Mouse (Mus musculus): ENCODE measurements around the gene Aldh5a1.
"Not testable (repeated sequence)": the region's sequence is repeated elsewhere in the genome, so short reads cannot be mapped to it uniquely, and the experiment has no call there.

Aldh5a1 gene

DNA sequence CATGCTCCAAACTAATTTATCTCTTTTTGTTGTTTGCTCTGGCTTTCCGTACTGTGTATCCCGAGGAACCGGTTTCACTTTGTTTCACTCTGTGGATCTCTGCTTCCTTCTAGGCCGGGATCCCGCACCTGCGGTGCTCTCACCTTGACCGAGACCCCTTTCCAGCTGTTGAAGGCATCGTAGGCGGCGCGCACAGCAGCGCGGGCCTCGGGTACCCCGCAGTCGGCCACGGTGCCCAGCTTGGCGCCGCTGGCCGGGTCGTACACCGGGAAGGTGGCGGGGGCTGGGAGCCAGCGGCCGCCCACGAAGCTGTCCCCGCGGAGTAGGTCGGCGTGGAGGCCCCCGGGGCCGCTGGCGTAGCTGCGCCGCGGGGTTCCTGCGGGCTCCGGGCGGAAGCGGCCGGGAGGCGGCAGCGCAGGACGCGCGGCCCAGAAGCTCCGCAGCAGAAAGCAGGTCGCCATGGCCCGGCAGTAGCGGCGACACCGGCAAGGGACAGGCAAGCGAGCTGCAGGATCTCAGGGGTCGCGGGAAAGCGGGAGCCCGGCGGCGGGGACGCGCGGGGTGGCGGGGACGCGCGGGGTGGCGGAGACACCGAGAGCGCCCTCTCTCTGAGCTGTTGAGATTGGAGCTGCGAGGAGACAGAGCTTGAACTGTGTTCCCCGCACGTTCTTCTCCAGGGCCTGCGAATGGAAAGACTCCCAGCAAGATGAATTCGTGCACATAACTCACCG is at the start of gene Aldh5a1:
TSS of gene Aldh5a1 (minus strand) at position 554 of the 731 bp plus-strand sequence.
- peak; percentile 14 to 17 for DNase-seq (ENCODE audit: low spot score in 2 of 2)

DNA sequence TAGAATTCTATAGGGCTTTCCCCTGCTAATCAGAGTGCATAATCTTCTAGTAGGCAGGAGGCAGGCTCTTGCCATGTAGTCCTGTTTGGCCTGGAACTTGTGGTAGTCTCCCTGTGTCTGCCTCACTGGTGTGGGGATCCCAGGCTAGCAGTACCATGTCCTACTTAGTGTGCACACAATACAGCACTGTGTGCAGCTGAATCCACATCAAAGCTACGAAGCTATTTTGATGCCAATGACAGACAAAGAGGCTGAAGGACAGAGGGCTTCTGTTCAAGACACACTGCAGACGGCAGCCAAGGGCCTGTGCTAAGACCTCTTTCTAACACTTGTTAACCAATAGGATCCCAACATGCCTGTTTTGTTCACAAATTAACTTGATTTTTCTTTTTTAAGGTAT is 48.0 kb upstream of the Aldh5a1 start:
- no peak for DNase-seq (ENCODE audit: low spot score in 2 of 2)

DNA sequence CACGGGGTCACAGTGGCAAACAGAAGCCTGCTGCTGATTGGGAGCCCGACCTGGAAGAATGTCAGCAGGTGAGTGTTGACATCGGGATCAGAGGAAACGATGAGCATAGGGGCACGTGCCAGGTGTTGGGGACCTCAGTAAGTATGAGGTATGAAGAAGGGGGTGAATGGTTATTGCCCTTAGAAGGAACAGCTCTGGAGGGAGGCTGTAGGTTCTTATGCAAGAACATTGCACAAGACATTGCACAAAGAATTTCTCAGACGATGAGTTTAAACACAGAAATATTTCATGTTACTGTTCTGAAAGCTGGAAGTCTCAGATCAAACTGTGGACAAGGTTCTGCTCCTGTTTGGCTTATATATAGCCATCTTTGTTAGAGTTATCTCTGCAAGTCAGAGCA is 43.6 kb upstream of the Aldh5a1 start:
- DNase-seq (ENCODE audit: low spot score in 2 of 2) = no peak

DNA sequence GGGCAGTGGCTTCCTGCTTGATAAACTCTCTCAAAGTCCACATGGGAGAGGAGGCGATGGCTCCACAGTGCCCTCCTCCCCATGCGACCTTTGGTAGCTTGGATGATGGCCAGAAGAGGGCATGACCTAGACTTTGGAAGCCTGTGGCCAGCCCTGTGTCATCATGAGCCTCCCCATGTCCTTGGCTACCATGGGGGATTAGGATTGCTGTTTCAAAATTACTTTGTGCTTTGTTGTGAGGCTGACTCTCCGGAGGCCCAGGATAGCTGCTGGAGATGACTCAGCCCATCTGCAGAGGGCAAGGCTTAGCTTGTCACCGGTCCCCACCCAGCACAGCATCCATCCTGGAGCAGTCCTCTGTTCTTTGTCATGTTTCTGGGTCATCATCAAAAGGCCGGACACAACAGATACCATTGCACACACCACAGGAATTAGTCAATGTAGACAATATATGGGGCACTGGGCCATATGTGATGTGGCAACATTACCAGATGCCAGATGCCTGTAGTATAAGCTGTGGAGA is 40.4 kb upstream of the Aldh5a1 start:
- no peak for DNase-seq (ENCODE audit: low spot score in 2 of 2)

DNA sequence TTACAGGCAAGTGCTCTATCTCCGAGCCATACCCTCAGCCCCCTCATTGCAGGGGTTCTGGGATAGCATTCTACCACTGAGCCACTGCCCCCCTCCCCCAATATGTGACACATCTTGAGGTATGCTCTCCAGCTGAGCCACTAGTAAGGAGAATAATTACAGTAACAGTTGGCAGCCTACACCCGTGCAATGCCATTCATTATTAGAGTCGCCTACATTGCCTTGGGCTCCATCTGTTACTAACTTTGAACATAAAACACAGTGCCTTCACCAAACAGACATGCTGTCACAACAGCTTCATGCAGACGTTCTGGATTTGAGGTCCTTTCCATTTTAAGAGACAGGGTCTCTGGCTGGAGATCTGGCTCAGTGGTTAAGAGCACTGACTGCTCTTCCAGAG is 38.9 kb upstream of the Aldh5a1 start:
- no peak for DNase-seq (ENCODE audit: low spot score in 2 of 2)

DNA sequence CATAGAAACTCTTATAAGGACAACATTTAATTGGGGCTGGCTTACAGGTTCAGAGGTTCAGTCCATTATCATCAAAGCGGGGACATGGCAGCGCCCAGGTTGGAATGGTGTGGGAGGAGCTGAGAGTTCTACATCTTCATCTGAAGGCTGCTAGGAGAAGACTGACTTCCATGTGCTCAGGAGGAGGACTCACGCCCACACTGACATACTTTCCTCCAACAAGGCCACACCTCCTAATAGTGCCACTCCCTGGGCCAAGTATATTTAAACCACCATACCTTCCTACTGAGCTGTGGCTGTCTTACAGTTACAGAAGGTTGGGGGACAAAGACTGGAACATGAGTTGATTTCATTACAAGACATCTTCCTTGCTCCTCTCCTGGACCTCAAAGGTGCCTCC is 34.3 kb upstream of the Aldh5a1 start:
- not testable (repeated sequence) for DNase-seq (ENCODE audit: low spot score in 2 of 2)

DNA sequence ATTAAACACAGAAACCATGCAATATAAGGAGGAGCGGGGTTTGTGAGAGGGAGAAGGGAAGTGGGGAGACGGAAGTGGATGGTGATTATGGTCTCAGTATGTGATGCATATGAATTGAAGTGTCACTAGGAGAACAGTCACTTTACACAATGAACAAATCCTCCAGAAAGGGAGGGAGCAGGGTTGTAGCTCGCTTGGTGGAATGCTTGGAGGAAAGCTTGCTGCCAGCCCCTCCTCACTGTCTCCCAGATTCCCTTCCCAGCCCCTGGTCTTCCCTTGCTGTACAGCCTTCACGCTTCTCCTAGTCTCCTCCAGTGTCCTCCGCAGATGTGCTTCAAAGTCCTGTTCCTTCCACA is 28.4 kb upstream of the Aldh5a1 start:
- no peak for DNase-seq (ENCODE audit: low spot score in 2 of 2)

DNA sequence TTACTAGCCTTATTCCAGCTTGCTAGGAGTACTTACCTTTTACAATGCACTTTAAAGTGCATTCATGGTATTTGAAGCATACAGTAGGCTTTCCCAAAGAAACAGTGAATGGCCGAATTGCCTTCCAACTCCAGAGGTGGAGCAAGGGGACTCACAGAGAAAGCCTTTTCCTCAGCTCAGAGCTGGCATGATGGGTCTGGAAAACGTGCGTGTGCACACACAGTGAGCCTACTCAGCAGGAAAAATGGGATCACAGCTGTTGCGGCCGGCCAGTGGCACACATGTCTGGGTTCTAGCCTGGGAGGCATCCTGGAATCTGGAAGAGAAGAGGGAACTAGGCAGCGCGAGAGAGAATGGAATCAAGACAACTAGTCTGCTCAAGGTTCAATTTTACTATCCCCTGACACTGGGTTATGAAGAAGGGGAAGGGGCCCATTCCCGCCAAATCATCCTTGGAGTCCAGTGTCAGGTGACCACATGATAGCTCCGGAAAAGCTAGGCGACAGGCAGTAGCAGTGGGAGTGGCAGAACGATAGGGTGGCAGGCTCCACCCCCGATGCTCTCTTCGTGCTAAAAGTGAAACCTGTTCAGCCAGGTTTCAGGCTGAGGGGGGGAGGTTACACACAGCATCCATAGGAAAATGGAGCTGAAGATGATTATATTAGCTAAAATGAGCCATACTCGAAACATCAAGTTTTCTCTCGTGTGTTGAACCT is 27.8 kb upstream of the Aldh5a1 start:
- DNase-seq (ENCODE audit: low spot score in 2 of 2) = peak in 1 of 2 experiments; percentile 8

DNA sequence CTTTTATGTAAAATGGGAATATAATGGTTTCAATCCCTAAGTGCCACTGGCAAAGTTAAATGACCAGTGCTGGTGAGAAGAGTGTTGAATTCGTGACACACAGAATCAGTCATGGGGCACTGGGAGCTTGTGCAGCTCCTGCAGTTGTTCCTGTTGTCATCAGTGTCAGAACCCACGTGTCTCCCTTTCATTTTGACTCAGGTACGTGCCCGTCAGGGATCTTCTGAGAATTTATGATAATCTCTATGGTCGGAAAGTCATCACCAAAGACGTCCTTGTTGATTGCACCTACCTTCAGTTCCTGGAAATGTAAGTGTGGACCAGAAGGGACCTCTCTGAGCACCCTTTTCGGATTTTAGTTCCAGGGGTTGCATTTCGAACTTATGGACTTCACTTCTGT is 24.7 kb upstream of the Aldh5a1 start:
- no peak for DNase-seq (ENCODE audit: low spot score in 2 of 2)

DNA sequence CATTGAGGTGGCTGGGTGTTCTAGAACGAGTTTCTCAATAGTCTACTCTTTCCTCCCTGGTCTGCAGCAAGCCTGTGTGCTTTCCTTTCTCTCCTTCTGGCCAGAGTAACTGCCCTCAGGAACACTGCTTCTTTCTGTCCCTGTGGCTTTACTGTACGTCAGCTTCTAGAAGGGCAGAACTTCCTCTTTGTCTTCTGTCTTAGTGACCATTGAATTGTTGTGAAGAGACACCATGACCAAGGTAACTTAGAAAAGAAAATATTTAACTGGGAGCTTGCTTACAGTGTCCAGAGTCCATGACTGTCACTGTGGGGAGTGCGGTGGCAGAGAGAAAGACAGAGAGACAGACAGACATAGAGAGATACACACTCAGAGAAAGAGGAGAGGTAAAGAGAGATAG is 22.6 kb upstream of the Aldh5a1 start:
- DNase-seq (ENCODE audit: low spot score in 2 of 2) = no peak

DNA sequence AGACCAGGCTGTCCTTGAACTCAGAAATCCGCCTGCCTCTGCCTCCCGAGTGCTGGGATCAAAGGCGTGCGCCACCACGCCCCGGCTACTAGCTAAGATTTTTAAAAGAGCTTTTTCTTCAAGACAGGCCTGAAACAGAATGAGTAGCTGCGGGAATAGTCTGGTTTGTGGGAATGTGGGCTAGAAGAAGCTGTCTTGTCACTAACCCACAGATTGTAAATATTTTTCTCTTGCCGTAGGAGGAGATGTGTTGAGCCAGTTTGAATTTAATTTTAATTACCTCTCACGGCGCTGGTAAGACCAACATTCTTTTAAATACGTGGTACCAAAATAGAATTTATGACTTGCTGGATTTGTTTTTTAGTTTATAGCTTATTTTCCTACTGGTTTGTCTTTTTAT is 21.2 kb upstream of the Aldh5a1 start:
- no peak for DNase-seq (ENCODE audit: low spot score in 2 of 2)

DNA sequence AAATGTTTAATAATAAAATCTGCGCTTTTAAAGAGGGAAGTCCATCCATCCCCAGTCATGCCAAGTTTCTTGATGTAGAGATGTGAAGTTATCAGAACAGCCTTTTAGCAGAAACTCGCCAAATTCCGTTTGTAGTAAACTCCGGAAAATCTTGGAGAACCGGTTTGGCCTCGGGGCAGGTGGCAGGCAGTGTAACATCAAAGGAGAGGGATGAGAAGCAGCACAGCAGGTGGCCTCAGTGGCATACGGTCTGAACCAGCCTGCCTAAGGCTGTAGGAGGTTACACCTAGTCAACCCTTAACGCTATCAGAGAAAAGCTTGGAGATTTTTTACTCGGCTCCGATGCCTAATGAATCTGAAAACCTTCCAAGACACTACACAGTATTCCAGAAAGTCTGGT is 18.0 kb upstream of the Aldh5a1 start:
- DNase-seq (ENCODE audit: low spot score in 2 of 2) = no peak

DNA sequence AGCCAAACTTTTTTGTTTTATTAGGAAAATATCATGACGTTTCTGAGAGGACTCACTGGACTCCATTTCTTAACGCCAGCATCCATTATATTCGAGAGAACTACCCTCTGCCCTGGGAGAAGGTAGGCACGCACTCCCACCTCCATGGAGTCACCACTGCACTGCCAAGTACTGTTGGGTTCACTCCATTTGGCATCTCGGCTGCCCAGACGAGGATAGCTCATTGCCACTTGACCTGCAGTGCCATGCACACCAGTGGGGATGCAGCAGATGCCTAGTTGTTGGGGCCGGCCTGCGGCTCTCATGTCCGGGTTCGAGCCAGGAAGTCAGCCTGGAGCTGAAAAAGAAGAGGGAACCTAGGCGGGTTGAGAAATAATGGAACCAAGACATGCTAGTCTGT is 17.6 kb upstream of the Aldh5a1 start:
- no peak for DNase-seq (ENCODE audit: low spot score in 2 of 2)

DNA sequence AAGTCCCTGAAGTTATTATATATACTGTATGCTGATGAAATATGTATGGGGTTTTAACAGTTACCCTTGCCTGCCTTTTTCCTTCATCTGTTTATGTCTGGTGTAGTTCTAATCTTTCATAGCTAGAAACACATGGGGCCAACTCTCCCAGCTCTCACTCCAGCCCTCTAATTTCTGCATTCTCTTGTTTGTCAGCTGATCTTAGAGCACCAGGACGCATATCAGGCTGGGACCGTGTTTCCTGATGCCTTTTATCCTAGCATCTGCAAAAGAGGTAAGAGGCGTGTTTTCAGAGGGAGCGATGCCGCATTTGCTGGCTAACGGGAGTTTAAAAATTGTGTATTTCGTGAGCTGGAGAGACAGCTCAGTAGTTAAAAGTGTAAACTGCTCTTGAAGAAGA is 15.2 kb upstream of the Aldh5a1 start:
- no peak for DNase-seq (ENCODE audit: low spot score in 2 of 2)

DNA sequence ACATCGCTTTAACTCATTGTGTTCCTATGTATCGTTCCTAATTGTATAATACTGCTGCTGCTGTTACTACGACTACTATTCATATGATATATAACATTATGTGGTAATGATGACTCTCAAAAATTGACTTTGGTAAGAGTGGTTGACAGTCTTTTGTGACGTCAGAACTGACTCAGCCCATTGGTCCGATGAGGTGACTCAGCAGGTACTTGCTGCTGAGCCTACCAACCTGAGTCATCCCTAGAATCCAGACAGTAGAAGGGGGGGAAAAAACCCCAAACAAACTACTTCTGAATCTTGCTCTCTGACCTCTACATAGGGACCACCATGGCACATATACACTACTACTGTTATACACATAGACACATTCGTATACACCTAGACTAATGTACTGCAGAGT is 11.4 kb upstream of the Aldh5a1 start:
- DNase-seq (ENCODE audit: low spot score in 2 of 2) = no peak

DNA sequence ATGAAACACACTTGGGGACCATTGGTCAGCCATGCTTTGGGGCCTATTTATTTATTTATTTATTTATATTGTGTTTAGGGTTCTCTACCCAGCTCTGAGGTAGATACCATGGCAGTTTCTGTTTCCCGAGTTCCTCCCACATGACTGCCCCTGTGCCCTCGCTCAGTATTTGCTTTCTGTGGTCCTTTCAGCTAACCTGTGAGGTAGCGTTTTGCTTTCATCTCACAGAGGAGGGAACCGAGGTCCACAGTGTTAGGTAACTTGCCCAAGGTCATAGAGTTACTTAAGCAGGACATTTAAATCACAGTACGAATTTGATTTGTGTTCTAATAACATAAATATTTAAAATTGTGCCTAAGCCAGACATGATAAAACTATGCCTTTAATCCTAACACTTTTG is 9.7 kb upstream of the Aldh5a1 start:
- DNase-seq (ENCODE audit: low spot score in 2 of 2) = no peak

DNA sequence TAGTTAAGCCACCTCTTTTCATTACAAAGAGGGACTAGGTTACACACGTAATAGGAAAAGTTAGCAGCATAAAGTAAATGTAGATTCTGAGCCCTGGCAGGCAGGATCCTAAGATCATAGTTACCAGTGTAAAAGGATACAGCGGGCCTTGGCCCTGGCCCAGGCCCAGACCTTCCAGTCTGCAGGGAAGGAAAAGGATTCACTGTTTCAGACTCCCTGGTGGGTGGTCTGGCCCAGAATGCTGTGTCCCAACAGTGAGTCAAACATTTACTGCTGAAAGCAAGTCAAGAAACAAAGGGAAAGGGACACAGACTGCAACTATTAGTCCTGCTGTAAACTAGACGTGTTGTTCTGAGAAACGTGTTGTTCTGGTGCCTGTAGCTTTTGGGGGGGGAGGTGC is 8.1 kb upstream of the Aldh5a1 start:
- no peak for DNase-seq (ENCODE audit: low spot score in 2 of 2)

DNA sequence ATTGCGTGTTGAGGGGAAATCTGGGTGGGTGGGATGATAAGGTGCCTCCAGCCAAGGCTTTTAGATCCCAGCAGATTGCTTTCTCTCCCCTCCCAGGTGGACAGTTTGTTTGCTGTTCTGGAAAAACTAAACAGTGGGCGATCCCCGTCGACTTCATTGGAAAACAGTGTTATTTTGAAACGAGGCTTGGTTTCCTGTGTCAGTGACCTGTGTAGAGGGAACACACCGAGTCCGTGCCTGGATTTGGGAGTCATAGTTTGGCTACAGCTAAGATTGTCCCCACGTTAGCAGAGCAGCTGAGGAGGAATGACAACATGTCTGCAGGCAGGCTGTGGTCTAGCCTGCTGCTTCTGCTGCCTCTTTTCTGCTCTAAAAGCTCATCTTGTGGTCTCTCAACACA is 5.8 kb upstream of the Aldh5a1 start:
- no peak for DNase-seq (ENCODE audit: low spot score in 2 of 2)

DNA sequence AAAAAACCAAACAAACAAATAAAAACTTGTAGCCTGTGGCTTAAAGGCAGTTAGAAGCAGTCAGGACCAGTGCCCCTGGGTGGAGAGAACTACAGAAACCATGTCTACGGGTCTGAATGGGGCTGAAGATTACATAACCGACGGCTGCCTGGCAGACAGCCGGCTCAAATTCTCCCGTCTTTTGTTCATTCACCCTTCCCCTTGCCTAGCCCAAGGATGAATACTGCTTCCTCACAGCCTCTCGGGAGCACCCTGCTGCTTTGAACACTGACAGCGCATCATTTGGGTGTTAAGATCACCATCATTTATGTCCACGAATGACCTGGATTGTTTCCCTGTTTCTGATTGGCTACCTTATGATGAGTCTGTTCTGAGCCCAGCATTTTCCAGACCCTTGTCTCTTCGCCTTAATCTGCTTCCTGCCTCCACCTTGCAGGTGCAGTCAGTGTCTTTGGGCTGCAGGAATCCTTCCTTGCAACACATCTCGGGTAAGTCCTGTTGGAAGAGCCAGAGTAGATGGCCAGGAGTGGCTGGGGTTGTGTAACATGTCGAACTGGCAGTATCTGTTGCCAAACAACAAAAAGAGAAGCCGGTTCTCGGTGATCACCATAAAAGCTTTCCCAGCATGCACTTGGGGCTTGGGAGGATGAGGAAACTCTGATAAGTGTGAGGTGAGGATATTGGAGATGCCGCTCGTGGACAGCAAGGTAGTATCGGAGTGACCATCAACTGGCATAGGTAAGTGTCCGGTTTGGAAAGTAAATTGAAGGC is 5.2 kb upstream of the Aldh5a1 start, which contains the start of gene Gpld1:
TSS of gene Gpld1 (plus strand) at position 641 of the 771 bp plus-strand sequence.
- no peak for DNase-seq (ENCODE audit: low spot score in 2 of 2)

DNA sequence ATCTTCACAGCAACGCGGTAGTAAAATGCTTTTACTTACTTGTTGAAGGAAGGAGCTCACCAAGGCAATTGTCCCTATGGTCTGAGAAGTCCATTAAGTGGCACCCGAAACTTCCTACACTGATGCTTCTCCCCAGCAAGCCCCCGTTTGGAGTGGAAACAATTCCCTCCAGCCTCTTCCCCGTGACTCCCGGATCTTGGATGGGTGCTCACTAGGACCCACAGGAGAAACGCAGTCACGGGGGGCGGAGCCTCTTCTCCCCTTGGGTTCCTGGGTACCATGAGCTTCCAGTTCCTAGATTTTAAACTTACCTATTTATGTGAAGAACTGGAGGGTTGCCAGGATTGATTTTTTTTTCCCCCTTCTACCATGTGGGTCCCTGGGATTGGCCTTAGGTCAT is 2.0 kb upstream of the Aldh5a1 start:
- DNase-seq (ENCODE audit: low spot score in 2 of 2) = no peak

DNA sequence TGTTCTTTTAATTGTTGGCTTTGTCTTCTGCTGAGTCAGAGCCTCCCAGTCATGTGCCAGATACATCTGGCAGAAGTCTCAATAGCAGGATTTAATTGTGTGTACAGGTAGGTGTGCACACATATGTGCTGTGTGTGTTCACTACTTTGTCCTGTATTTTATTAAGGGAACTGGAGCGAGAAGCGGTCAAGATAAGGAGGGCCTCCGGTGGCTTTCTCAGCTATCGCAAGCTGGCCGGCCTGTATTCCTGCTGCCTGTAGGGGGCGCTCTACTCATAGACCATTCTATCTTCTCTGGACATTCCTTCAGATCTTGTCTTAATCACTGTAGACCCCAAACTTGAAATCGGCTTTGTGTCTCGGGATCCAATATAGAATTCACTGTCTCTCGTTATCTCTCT is 1.2 kb upstream of the Aldh5a1 start:
- peak; percentile 27 to 37 for DNase-seq (ENCODE audit: low spot score in 2 of 2)

DNA sequence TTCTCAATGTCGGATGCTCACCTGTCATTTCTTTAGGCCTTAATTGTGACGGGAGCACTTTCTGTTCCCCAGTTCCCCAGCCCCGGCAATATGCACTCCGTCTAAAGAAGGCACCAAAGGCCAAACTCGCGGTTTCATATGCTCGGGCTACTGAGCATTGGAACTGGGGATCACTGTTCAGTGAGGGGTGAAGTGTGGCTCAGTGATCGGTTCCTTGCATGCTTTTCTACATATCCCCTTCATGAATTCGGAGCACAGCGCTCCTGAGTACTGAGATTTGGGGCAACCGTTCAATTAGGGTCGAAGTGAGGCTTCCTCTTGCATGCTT is 342 bp upstream of the Aldh5a1 start:
- DNase-seq (ENCODE audit: low spot score in 2 of 2) = no peak

DNA sequence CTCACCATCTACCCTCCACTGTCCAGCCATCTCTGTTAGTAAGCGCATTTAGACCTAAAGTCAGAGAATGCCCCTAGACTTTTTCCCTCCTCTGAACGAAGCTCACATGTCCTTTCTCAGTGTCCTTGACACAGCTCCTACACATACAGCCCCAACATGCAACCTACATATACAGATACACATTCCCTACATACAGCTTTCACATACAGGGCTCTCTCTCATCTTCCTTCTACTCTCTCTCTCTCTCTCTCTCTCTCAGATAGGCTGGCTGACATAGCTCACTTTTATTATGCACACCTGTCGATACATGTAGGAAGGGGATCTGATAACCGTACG is 721 bp downstream of the Aldh5a1 start:
- DNase-seq (ENCODE audit: low spot score in 2 of 2) = no peak
